Comparison of ENCODE assay signal across 22 mouse cellular contexts in the genomic region with DNA sequence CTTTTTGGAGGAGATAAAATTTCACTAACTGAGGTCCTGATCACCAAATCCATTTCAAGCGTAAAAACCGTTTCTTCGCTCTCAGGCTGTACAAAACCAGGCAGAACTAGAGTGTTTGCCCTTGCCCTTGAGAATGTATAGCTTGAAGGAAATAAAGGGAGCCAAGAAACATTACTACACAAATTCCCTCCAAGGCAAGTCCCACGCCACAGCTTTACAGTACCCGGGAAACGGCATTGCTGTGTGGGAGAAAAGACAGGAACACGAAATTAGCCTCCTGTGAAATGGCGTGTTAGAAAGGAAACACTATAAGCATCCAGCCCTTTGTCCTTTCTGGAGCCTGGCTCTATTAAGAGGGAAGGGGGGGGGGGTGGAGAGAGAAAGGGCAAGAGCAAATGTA. TPM values are rescaled to one million over a fixed set of nuclear protein-coding genes. Genes with fewer than 3 reads are reported as not detected.
A peak's percentile ranks its signal among the peaks of the same experiment; 100 is the strongest.
DNase-seq lines count a peak whose midpoint lies in the region; ATAC-seq and TF ChIP-seq lines count a peak whose summit lies in the region.
"Had no signal": no experiment of that assay in that cellular context is flagged by ENCODE, and none has a peak within 500 bp of the region (broad histone marks: within the 10 kb centered on the region; RNA-seq: fewer than 3 reads in every experiment).

No protein-coding gene starts in this region.

- no peak for TF ChIP-seq CTCF in forebrain, postnatal 0 days (IDR thresholded peaks at IDR 0.05; ENCODE audit: low read depth)
- TF ChIP-seq CTCF in kidney, adult 2 months (conservative IDR thresholded peaks at IDR 0.05; ENCODE audit: insufficient read depth, insufficient read length, low read depth, low read length), result no peak
- no peak for TF ChIP-seq CTCF in lung, embryonic 14.5 days (IDR thresholded peaks at IDR 0.05; ENCODE audit: low read depth)
- TF ChIP-seq CTCF in brain, embryonic 14.5 days (IDR thresholded peaks at IDR 0.05; ENCODE audit: borderline replicate concordance, extremely low read depth, insufficient read depth, insufficient read length), result no peak

- no peaks in the 10 kb centered on the region for H3K9me3 ChIP-seq in forebrain, embryonic 11.5 days (ENCODE audit: control insufficient read depth, low read length)
- H3K9me3 ChIP-seq in forebrain, postnatal 0 days (ENCODE audit: low read length), result no peaks in the 10 kb centered on the region
- no peaks in the 10 kb centered on the region for H3K9me3 ChIP-seq in lung, embryonic 14.5 days (ENCODE audit: low read depth, low read length)
- H3K9me3 ChIP-seq: intestine, embryonic 15.5 days; midbrain, embryonic 15.5 days had no signal

- H3K27ac ChIP-seq in forebrain, embryonic 11.5 days (ENCODE audit: low read depth, low read length), result no peak overlapping the region
- H3K27ac ChIP-seq in forebrain, postnatal 0 days (ENCODE audit: low read depth, low read length), result no peak overlapping the region
- peak overlapping the region; percentile 43; the same call in 1 of the 2 replicates for H3K27ac ChIP-seq in kidney, adult 2 months (ENCODE audit: insufficient read depth, low read depth, low read length)
- peak overlapping the region; percentile 50; the same call in 1 of the 2 replicates for H3K27ac ChIP-seq in lung, embryonic 14.5 days (ENCODE audit: low read depth)
- H3K27ac ChIP-seq: gastrocnemius, adult 2 months; intestine, embryonic 15.5 days; liver, embryonic 14.5 days; midbrain, embryonic 15.5 days had no signal

- no peaks in the 10 kb centered on the region for H3K27me3 ChIP-seq in forebrain, embryonic 11.5 days (ENCODE audit: control insufficient read depth, insufficient read depth, low read length)
- H3K27me3 ChIP-seq in forebrain, postnatal 0 days (ENCODE audit: insufficient read depth, low read length), result no peaks in the 10 kb centered on the region
- no peaks in the 10 kb centered on the region for H3K27me3 ChIP-seq in kidney, adult 2 months (replicated peaks; ENCODE audit: control insufficient read depth, insufficient read depth, low read length)
- H3K27me3 ChIP-seq in lung, embryonic 14.5 days (ENCODE audit: insufficient read depth, low read length), result no peaks in the 10 kb centered on the region
- H3K27me3 ChIP-seq: intestine, embryonic 15.5 days; midbrain, embryonic 15.5 days had no signal

- peaks cover 20% of the 10 kb centered on the region for H3K4me1 ChIP-seq in forebrain, embryonic 11.5 days (replicated peaks; ENCODE audit: control insufficient read depth, insufficient read depth, low read length)
- peaks cover 6% of the 10 kb centered on the region; the same call in 1 of the 2 replicates for H3K4me1 ChIP-seq in forebrain, postnatal 0 days (ENCODE audit: insufficient read depth)
- peaks cover 63% of the 10 kb centered on the region for H3K4me1 ChIP-seq in kidney, adult 2 months (ENCODE audit: control insufficient read depth, insufficient read depth, low read length)
- H3K4me1 ChIP-seq in lung, embryonic 14.5 days (ENCODE audit: insufficient read depth), result peaks cover 18% of the 10 kb centered on the region

- peak; percentile 47 for DNase-seq in forebrain, embryonic 11.5 days (ENCODE audit: low spot score)
- DNase-seq in forebrain, postnatal 0 days, result no peak
- DNase-seq in kidney, adult 2 months, result no peak
- no peak for DNase-seq in kidney, postnatal 36 days
- DNase-seq in lung, embryonic 14.5 days, result no peak
- no peak for DNase-seq in lung, postnatal 36 days
- peak; percentile 55 for DNase-seq in brain, embryonic 14.5 days (ENCODE audit: low read depth)
- DNase-seq in cerebellum, postnatal 14 days, result no peak
- DNase-seq: adrenal gland, postnatal 14 days; cerebellum, adult 8-10 months; gastrocnemius, adult 2 months; heart, postnatal 4 days; kidney, postnatal 14 days; lung, postnatal 4 days; thymus, adult 18-20 months; thymus, postnatal 36 days had no signal

- no peak overlapping the region for H3K4me2 ChIP-seq in forebrain, embryonic 11.5 days (ENCODE audit: low read depth, low read length, severe bottlenecking)
- H3K4me2 ChIP-seq in forebrain, postnatal 0 days (ENCODE audit: low read depth), result no peak overlapping the region
- no peak overlapping the region for H3K4me2 ChIP-seq in lung, embryonic 14.5 days
- H3K4me2 ChIP-seq: intestine, embryonic 15.5 days; midbrain, embryonic 15.5 days had no signal

- H3K36me3 ChIP-seq in forebrain, embryonic 11.5 days (ENCODE audit: control insufficient read depth, insufficient read depth, low read length), result no peaks in the 10 kb centered on the region
- no peaks in the 10 kb centered on the region for H3K36me3 ChIP-seq in forebrain, postnatal 0 days (ENCODE audit: insufficient read depth)
- H3K36me3 ChIP-seq in kidney, adult 2 months (ENCODE audit: control insufficient read depth, insufficient read depth, low read length), result no peaks in the 10 kb centered on the region
- H3K36me3 ChIP-seq in lung, embryonic 14.5 days (ENCODE audit: insufficient read depth), result no peaks in the 10 kb centered on the region
- H3K36me3 ChIP-seq: intestine, embryonic 15.5 days; midbrain, embryonic 15.5 days had no signal

- no peak overlapping the region for H3K4me3 ChIP-seq in forebrain, embryonic 11.5 days (ENCODE audit: low read depth, low read length)
- H3K4me3 ChIP-seq in forebrain, postnatal 0 days (ENCODE audit: low read depth, low read length), result no peak overlapping the region
- no peak overlapping the region for H3K4me3 ChIP-seq in kidney, adult 2 months (ENCODE audit: insufficient read depth, low read depth, low read length)
- H3K4me3 ChIP-seq in lung, embryonic 14.5 days (ENCODE audit: low read depth, low read length), result no peak overlapping the region
- H3K4me3 ChIP-seq: gastrocnemius, adult 2 months; intestine, embryonic 15.5 days; midbrain, embryonic 15.5 days; myocyte had no signal

- ATAC-seq in forebrain, embryonic 11.5 days (replicated peaks; ENCODE audit: low FRiP score), result peak; percentile 34; the same call in 1 of the 2 replicates
- ATAC-seq in forebrain, postnatal 0 days, result no peak
- ATAC-seq in lung, embryonic 14.5 days (ENCODE audit: insufficient read depth), result peak; percentile 31; the same call in 1 of the 2 replicates
- ATAC-seq: CD4-positive, CD25-positive, alpha-beta regulatory T cell, adult 4 months; hindbrain, embryonic 16.5 days; intestine, embryonic 15.5 days; midbrain, embryonic 15.5 days had no signal

- 52% methylated on average over 8 of the region's 8 CpGs for WGBS in forebrain, embryonic 11.5 days
- 40% methylated on average over 8 of the region's 8 CpGs for WGBS in forebrain, postnatal 0 days
- WGBS in kidney, adult 2 months, result 47% methylated on average over 8 of the region's 8 CpGs
- 46% methylated on average over 8 of the region's 8 CpGs for WGBS in lung, embryonic 14.5 days

- no peak overlapping the region for H3K9ac ChIP-seq in forebrain, embryonic 11.5 days (ENCODE audit: low read length)
- no peak overlapping the region for H3K9ac ChIP-seq in forebrain, postnatal 0 days
- H3K9ac ChIP-seq in lung, embryonic 14.5 days, result no peak overlapping the region
- H3K9ac ChIP-seq: intestine, embryonic 15.5 days; liver, embryonic 14.5 days; midbrain, embryonic 15.5 days had no signal

- no peak for TF ChIP-seq POLR2A in kidney, adult 2 months (IDR thresholded peaks at IDR 0.05; ENCODE audit: low read depth, low read length)
- TF ChIP-seq POLR2A in brain, embryonic 14.5 days (IDR thresholded peaks at IDR 0.05; ENCODE audit: borderline replicate concordance, extremely low read depth, insufficient read depth, insufficient read length, poor library complexity, severe bottlenecking), result no peak

RNA-seq across cellular contexts. Expression of gene Adgra3, which starts 21.1 kb away (rescaled TPM):
- polyA plus RNA-seq in forebrain, embryonic 11.5 days (2014; fragmentation: Nextera tagmentation; extraction: Ambion mirVana), result 42.9 and 44.7 TPM in 2 replicates
- total RNA-seq in forebrain, postnatal 0 days (2014; rRNA removed), result 42.1 and 46.8 TPM in 2 replicates
- polyA plus RNA-seq in forebrain, postnatal 0 days (2015; fragmentation: Nextera tagmentation; extraction: Ambion mirVana), result 8.9 and 9.1 TPM in 2 replicates
- 57.2 and 69.1 TPM in 2 replicates for polyA plus RNA-seq in kidney, adult 2 months (2012; rRNA removed)
- polyA plus RNA-seq in lung, embryonic 14.5 days (2014; fragmentation: Nextera tagmentation; extraction: Ambion mirVana), result 44.9 and 45.5 TPM in 2 replicates
- 46.8 and 49.5 TPM in 2 replicates for polyA plus RNA-seq in brain, embryonic 14.5 days (2012; rRNA removed)
- polyA plus RNA-seq: CD4-positive, CD25-positive, alpha-beta regulatory T cell, adult 4 months had no signal

Comparison
In these comparisons a context has a peak if more than half of its experiments do, and no peak if none do; other contexts are left out.
1. DNase-seq: peak in forebrain, embryonic 11.5 days (single experiment) and brain, embryonic 14.5 days (single experiment); none in forebrain, postnatal 0 days (single experiment), kidney, adult 2 months (single experiment), kidney, postnatal 36 days (0 of 2), lung, embryonic 14.5 days (single experiment), lung, postnatal 36 days (single experiment) and cerebellum, postnatal 14 days (0 of 2).
2. H3K27ac ChIP-seq: peak in kidney, adult 2 months (single experiment) and lung, embryonic 14.5 days (single experiment); none in forebrain, embryonic 11.5 days (single experiment) and forebrain, postnatal 0 days (single experiment).